Mouse (Mus musculus) erythroblast, adult 5-6 weeks (primary cell): ENCODE data around the gene Naa80. TPM values are rescaled to one million over a fixed set of nuclear protein-coding genes. Genes with fewer than 3 reads are reported as not detected.
A peak's percentile ranks its signal among the peaks of the same experiment; 100 is the strongest.

Experiments
- ATAC-seq: replicated peaks from 2 replicates; pipeline ENCODE4 v1.8.0; 2016; ENCODE audit warnings: moderate number of reproducible peaks, mild to moderate bottlenecking, moderate TSS enrichment, inconsistent platforms; ENCODE audit not compliant: poor library complexity, low FRiP score, severe bottlenecking
- total RNA-seq, 2 experiments: library from RNA; stranded (forward) in 1 of 2; stranded (reverse) in 1 of 2; fragments of 150-400 nt in 1 of 2; fragments of 200-764, 138-1000 nt in 1 of 2; gene quantifications; 2 replicates each; pipeline versions ENCODE4 v1.2.3 to v1.2.4; 2015 to 2017; ENCODE audit warnings: low replicate concordance in 2 of 2

Naa80 gene
- total RNA-seq, 2 experiments from 2014 or later: 17.9 to 20.2 TPM

DNA sequence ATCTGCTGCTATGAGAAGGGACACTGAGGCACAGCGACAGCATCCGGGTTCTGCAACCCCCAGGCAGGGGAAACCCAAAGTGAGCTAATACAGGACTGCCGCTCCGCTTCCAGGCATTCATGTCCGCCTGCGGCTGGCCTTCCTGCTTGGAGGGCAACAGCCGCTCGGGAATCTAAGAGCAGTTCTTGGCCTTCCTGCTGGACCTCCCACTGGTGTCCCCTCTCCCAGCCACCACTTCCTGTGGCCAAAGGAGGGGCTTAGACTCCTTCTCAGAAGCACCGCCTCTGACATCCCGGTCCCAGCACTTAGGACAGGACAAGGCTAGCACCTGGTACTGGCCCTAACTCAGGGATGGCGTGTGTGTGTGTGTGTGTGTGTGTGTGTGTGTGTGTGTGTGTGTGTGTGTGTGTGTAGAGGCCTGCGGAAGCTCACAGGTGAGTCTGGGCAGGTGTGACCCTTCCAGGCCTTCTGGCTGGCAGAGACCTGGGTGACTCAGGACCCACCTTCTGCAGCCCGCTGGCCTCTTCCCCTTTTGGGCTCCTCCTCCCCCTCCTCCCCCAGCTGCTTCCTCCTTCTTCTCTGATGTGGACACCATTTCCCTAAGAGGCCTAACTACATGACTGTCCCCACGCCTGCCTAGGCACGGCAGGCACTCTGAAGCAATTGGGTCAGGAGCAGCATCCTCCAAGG lies 50.2 kb downstream of the Naa80 start:
- no peak for ATAC-seq

DNA sequence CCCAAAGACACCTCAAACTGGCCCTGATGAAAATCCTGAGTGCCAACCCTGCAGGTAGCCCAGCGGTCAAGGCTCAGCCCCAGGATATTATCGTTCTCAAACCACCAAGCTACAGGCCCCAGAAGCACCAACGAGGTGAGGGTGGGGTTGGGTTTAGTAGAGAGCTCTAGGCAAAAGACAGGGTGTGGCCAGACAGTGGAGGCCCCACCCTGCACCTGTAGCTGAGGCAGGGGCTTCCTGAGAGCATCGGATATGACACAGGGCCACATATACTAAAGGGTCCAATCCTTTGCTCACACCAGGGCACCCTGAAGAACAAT lies 50.7 kb downstream of the Naa80 start:
- no peak for ATAC-seq

GRCm38 (mm10) chr9:107629901-107630425 lies 51.3 kb downstream of the Naa80 start:
- ATAC-seq: no peak

- ATAC-seq: no peak
These were observed 51.9 kb downstream of the Naa80 start for GRCm38 (mm10) chr9:107630576-107630975.

DNA sequence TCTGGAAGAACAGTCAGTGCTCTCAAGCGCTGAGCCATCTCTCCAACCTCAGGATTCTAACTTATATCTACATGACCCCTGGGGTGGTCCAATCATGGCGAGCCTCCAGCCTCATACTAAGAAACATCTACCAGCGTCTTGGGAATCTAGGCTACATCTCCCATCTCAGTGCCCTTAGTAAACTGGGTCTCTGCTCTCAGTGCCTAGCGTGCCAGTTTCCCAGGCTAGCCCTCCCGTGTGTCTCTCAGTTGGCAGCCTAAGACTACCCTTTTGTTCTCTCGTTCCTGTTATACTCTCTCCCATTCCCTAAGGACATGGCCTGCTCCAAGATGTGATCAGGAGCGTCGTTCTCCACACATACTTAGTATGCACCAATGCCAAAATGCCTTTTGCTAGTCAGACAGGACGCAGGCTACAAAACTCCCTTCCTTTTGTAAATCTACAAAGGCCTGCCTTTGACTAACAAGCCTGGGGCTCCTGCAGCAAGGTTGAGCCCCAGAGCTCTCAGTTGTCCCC lies 52.7 kb downstream of the Naa80 start:
- ATAC-seq: no peak

GRCm38 (mm10) chr9:107631861-107632260 lies 53.2 kb downstream of the Naa80 start:
- no peak for ATAC-seq

GRCm38 (mm10) chr9:107632478-107632877 lies 53.8 kb downstream of the Naa80 start:
- ATAC-seq: peak; percentile 66

DNA sequence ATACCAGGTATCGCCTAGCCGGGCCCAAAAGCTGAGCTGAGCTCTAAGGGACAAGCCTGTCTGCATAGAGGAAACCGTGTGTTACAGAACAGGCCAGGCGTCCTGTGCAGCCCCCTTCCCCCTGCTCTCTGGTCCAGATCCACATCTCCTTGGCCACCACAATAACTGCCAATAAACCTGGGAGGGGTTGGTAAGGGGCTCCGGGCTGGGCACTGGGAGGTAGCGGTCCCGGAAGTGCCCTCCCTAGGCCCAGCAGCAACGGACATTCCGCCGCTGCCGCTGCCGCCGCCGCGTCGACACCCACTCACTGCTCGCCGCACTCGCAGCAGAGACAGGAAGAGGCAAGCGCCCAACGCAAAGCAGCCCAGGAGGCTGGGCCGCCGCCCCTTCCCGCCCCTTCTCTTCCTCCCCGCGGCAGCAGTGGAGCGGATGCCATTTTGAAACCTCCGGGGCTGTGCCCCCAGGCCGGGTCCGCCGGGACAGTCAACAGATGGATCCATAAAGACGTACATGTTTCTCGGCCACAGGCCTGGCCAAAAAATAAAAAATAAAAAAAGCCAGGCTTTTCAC lies 54.5 kb downstream of the Naa80 start:
- peak; percentile 57 for ATAC-seq

Other genes with a start within 250 kb of the Naa80 start
- gene Hemk1, start 240.5 kb upstream of the Naa80 start, total RNA-seq (2015; ENCODE audit: low replicate concordance): 2.7 TPM in 1 of 2 replicates, not detected in the other
- gene Hemk1, start 240.5 kb upstream of the Naa80 start, total RNA-seq (2017; ENCODE audit: low replicate concordance): 0.94 and 5.2 TPM in 2 replicates
- gene 6430571L13Rik, start 238.3 kb upstream of the Naa80 start, total RNA-seq (2015; ENCODE audit: low replicate concordance): not detected in 2 replicates
- gene 6430571L13Rik, start 238.3 kb upstream of the Naa80 start, total RNA-seq (2017; ENCODE audit: low replicate concordance): not detected in 2 replicates
- gene Cacna2d2, start 179.3 kb upstream of the Naa80 start, total RNA-seq (2015; ENCODE audit: low replicate concordance): 0.63 TPM in 1 of 2 replicates, not detected in the other
- gene Cacna2d2, start 179.3 kb upstream of the Naa80 start, total RNA-seq (2017; ENCODE audit: low replicate concordance): not detected in 2 replicates
- 1.9 and 2.5 TPM in 2 replicates for gene Tmem115, start 44.9 kb upstream of the Naa80 start, total RNA-seq (2015; ENCODE audit: low replicate concordance)
- gene Tmem115, start 44.9 kb upstream of the Naa80 start, total RNA-seq (2017; ENCODE audit: low replicate concordance): 5.9 and 6.0 TPM in 2 replicates
- 7.5 and 11.1 TPM in 2 replicates for gene Cyb561d2, start 36.7 kb upstream of the Naa80 start, total RNA-seq (2015; ENCODE audit: low replicate concordance)
- gene Cyb561d2, start 36.7 kb upstream of the Naa80 start, total RNA-seq (2017; ENCODE audit: low replicate concordance): 4.7 and 6.7 TPM in 2 replicates
- 0.77 and 4.4 TPM in 2 replicates for gene Nprl2, start 36.7 kb upstream of the Naa80 start, total RNA-seq (2015; ENCODE audit: low replicate concordance)
- 1.3 and 10.1 TPM in 2 replicates for gene Nprl2, start 36.7 kb upstream of the Naa80 start, total RNA-seq (2017; ENCODE audit: low replicate concordance)
- gene Zmynd10, start 31.6 kb upstream of the Naa80 start, total RNA-seq (2015; ENCODE audit: low replicate concordance): not detected in 2 replicates
- gene Zmynd10, start 31.6 kb upstream of the Naa80 start, total RNA-seq (2017; ENCODE audit: low replicate concordance): not detected in 2 replicates
- gene Rassf1, start 27.3 kb upstream of the Naa80 start, total RNA-seq (2015; ENCODE audit: low replicate concordance): 6.1 and 7.3 TPM in 2 replicates
- 14.8 TPM in 2 replicates for gene Rassf1, start 27.3 kb upstream of the Naa80 start, total RNA-seq (2017; ENCODE audit: low replicate concordance)
- gene Tusc2, start 15.6 kb upstream of the Naa80 start, total RNA-seq (2015; ENCODE audit: low replicate concordance): 6.7 and 8.3 TPM in 2 replicates
- gene Tusc2, start 15.6 kb upstream of the Naa80 start, total RNA-seq (2017; ENCODE audit: low replicate concordance): 4.7 and 5.3 TPM in 2 replicates
- 1.9 and 2.7 TPM in 2 replicates for gene Hyal2, start 10.9 kb upstream of the Naa80 start, total RNA-seq (2015; ENCODE audit: low replicate concordance)
- gene Hyal2, start 10.9 kb upstream of the Naa80 start, total RNA-seq (2017; ENCODE audit: low replicate concordance): 3.9 and 4.9 TPM in 2 replicates
- gene Hyal1, start 2.0 kb upstream of the Naa80 start, total RNA-seq (2015; ENCODE audit: low replicate concordance): 2.7 and 9.8 TPM in 2 replicates
- 4.2 and 7.4 TPM in 2 replicates for gene Hyal1, start 2.0 kb upstream of the Naa80 start, total RNA-seq (2017; ENCODE audit: low replicate concordance)
- 2.3 and 2.9 TPM in 2 replicates for gene Hyal3, start 1.9 kb downstream of the Naa80 start, total RNA-seq (2015; ENCODE audit: low replicate concordance)
- 1.1 and 1.4 TPM in 2 replicates for gene Hyal3, start 1.9 kb downstream of the Naa80 start, total RNA-seq (2017; ENCODE audit: low replicate concordance)
- gene Ifrd2, start 8.8 kb downstream of the Naa80 start, total RNA-seq (2015; ENCODE audit: low replicate concordance): 207 and 270 TPM in 2 replicates
- gene Ifrd2, start 8.8 kb downstream of the Naa80 start, total RNA-seq (2017; ENCODE audit: low replicate concordance): 204 and 217 TPM in 2 replicates
- not detected in 2 replicates for gene Sema3b, start 30.3 kb downstream of the Naa80 start, total RNA-seq (2015; ENCODE audit: low replicate concordance)
- gene Sema3b, start 30.3 kb downstream of the Naa80 start, total RNA-seq (2017; ENCODE audit: low replicate concordance): not detected in 2 replicates
- gene Gnai2, start 56.5 kb downstream of the Naa80 start, total RNA-seq (2015; ENCODE audit: low replicate concordance): 183 and 189 TPM in 2 replicates
- 162 and 183 TPM in 2 replicates for gene Gnai2, start 56.5 kb downstream of the Naa80 start, total RNA-seq (2017; ENCODE audit: low replicate concordance)
- not detected in 2 replicates for gene Slc38a3, start 90.6 kb downstream of the Naa80 start, total RNA-seq (2015; ENCODE audit: low replicate concordance)
- not detected in 2 replicates for gene Slc38a3, start 90.6 kb downstream of the Naa80 start, total RNA-seq (2017; ENCODE audit: low replicate concordance)
- gene Gnat1, start 100.8 kb downstream of the Naa80 start, total RNA-seq (2015; ENCODE audit: low replicate concordance): not detected in 2 replicates
- not detected in 2 replicates for gene Gnat1, start 100.8 kb downstream of the Naa80 start, total RNA-seq (2017; ENCODE audit: low replicate concordance)
- gene Sema3f, start 131.6 kb downstream of the Naa80 start, total RNA-seq (2015; ENCODE audit: low replicate concordance): not detected in 2 replicates
- gene Sema3f, start 131.6 kb downstream of the Naa80 start, total RNA-seq (2017; ENCODE audit: low replicate concordance): not detected in 2 replicates
- 204 and 296 TPM in 2 replicates for gene Rbm5, start 192.1 kb downstream of the Naa80 start, total RNA-seq (2015; ENCODE audit: low replicate concordance)
- 507 and 635 TPM in 2 replicates for gene Rbm5, start 192.1 kb downstream of the Naa80 start, total RNA-seq (2017; ENCODE audit: low replicate concordance)